Mouse (Mus musculus) heart, postnatal 25 days (tissue): ENCODE measurements around the gene Pja2. TPM values are rescaled to one million over a fixed set of nuclear protein-coding genes. Genes with fewer than 3 reads are reported as not detected.
"Not testable (repeated sequence)": the region's sequence is repeated elsewhere in the genome, so short reads cannot be mapped to it uniquely, and the experiment has no call there.

ENCODE experiments used
- DNase-seq: peaks from one replicate; pipeline ENCODE4 v3.0.0; 2022; ENCODE audit warnings: low spot score
- intact Hi-C: fragments of 180-260 bp; cut with DNase I; formaldehyde crosslinking; loops from one replicate; pipeline ENCODE4 v1.15.1; 2025
- microRNA-seq: library from miRNA; unstranded; fragments of <30 nt; microRNA quantifications from one replicate; pipeline ENCODE4 v1.2.0, GENCODE M21; 2022
- total RNA-seq, 2 experiments: library from RNA; stranded (reverse); gene quantifications; 2 replicates each; pipeline ENCODE4 v1.2.3; 2021

Pja2 gene
- total RNA-seq, 2 experiments from 2014 or later, result 105 to 113 TPM

GRCm38 (mm10) chr17:64288000-64288399 is 43.7 kb downstream of the Pja2 start:
- intact Hi-C loops, result no loop called here
- no peak for DNase-seq

GRCm38 (mm10) chr17:64286836-64287235 is 44.9 kb downstream of the Pja2 start:
- DNase-seq, result no peak
- intact Hi-C loops, result no loop called here

- DNase-seq, intact Hi-C loops: not testable (repeated sequence)
Observed at GRCm38 (mm10) chr17:64281368-64281767, 50.3 kb downstream of the Pja2 start.

GRCm38 (mm10) chr17:64277649-64278212 is 54.0 kb downstream of the Pja2 start:
- DNase-seq, result no peak
- intact Hi-C loops, result no loop called here

GRCm38 (mm10) chr17:64276666-64277065 is 55.0 kb downstream of the Pja2 start:
- no peak for DNase-seq
- intact Hi-C loops, result no loop called here

DNA sequence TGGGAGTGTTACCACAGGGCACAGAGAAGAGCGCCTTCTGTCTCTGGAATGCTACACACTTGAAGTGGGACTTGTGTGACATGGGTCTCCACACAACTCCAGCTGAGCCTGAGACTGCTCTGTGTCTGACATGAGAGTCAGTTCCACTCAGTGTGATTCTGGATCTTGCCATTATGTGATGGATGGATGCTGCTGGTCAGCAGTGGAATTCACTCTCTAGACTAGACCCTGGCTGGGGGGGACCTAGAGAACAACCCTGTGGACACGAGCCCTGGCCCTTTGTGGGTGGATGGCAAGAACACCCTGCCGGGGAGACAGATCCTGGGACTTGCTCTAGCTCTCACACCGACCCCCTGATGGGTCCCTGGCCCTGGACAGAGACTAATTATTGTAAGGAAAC is 56.5 kb downstream of the Pja2 start:
- intact Hi-C loops, result no loop called here
- no peak for DNase-seq

- intact Hi-C loops, result no loop called here
- no peak for DNase-seq
Observed at GRCm38 (mm10) chr17:64274341-64275105, 57.2 kb downstream of the Pja2 start.

- intact Hi-C loops, result no loop called here
- no peak for DNase-seq
Observed at GRCm38 (mm10) chr17:64260571-64260970, 71.1 kb downstream of the Pja2 start.

DNA sequence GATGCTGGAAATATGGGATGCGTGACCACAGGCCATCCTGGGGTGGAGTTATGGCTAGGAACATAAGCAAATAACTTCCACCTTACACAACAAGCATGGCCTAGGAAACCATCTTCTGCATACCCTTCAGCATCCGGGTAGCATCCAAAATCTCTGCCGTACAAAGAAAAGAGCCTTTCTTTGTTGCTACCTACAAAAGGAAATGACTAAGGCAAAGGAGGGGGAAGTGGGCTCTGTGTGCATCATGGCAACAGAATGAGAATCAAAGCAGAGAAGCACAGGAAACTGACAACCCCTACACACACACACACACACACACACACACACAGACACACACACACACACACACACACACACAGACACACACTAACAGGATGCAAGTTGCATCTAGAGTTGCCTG is 83.5 kb downstream of the Pja2 start:
- DNase-seq, result no peak
- intact Hi-C loops, result no loop called here

GRCm38 (mm10) chr17:64242898-64243297 is 88.8 kb downstream of the Pja2 start:
- intact Hi-C loops, result no loop called here
- DNase-seq, result no peak

DNA sequence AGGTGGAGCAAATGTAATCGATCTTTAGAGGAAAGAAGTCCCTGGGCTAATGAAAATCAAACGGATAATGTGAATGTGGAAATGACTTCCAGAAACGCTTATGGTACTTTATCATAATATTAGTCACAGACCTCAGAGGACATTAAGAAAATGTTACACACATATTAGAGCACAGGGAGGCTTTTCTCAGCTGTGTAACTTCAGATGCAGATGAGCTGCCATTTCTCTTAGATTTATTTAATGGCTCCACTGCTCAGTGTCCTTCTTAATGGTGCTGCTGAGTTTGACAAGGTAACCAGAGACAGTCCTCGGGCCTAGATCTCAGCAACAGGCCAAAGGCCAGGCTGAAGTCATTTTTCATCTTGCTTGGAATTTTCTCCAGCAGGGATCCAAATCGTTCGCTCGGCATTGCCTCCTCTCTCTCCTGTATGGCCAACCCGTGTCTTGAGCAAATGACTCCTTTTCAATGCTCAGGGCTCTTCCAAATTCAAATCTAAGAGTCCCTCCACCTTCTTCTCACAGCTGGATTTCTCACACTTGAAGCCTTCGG is 89.3 kb downstream of the Pja2 start:
- intact Hi-C loops, result no loop called here

DNA sequence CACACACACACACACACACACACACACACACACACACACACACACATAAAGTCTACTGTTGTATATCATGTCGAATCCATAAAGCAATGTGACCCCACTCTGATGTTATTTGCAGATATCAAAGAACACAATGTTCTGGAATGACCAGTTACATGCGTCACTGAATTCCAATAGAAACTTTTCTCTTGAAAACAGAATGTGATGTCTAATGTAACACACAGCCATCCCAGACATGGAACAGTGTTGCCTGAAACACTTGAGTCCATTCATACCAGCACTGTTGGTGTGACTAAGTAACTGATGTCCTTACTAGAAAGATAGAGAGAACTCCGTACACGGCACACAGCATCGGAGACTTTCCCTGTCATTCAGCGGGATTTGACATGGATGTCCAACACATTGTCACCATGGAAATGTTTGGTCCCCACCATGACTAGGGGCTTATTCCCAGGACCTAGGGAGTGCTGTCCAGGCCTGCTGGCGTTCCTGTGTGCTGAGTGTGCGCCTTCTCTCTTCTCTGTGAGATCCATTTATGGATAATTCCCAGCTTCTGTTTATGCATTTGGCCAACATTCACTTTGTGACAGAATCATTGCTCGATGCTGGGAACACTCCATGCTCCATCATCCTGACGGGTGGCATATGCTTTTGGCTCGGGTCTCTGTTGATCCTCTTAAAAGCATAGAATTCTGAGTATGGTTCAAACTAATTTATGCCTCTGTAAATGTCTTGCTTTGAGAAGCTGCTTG is 90.0 kb downstream of the Pja2 start:
- intact Hi-C loops, result no loop called here
- no peak for DNase-seq

More for the DNA sequence above, 89.3 kb downstream of the Pja2 start:
- DNase-seq, result no peak

- DNase-seq, result no peak
- intact Hi-C loops, result loop anchor here (5.0 kb wide), 1 partner anchor 145 kb away; no protein-coding TSS in a partner anchor
Observed at GRCm38 (mm10) chr17:64232134-64232533, 99.6 kb downstream of the Pja2 start.

DNA sequence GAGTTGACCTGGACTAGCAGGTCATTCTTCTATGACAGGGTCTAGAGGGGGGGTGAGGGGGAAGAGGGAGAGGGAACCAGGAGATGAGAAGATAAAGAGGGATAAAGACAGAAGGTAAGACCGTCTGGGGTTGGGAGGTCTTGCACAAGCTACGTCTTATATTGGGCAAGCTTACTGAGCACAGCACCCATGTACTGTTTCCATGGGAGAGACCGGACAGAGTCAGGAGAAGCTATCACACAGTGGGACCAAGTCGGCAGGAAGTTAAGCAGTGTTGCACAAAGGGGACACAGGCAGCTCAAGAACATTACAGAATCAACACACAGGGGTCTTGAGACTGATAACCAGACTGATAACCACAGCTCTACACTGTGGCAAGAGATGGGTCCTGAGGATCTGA is 100.1 kb downstream of the Pja2 start:
- not testable (repeated sequence) for DNase-seq
- intact Hi-C loops, result loop anchor here (5.0 kb wide), 1 partner anchor 146 kb away; no protein-coding TSS in a partner anchor

- no peak for DNase-seq
- intact Hi-C loops, result loop anchor here (5.0 kb wide), 1 partner anchor 146 kb away; no protein-coding TSS in a partner anchor
Observed at GRCm38 (mm10) chr17:64231172-64231571, 100.5 kb downstream of the Pja2 start.

Small RNA genes within 50 kb of the gene (microRNA-seq; reads per million reads assigned to microRNA genes)
- not detected for gene Gm24194
